Mouse (Mus musculus) left cerebral cortex, postnatal 10 days (tissue): Measurements from ENCODE around the gene Mitf. TPM values are rescaled to one million over a fixed set of nuclear protein-coding genes. Genes with fewer than 3 reads are reported as not detected.

ENCODE experiments used
- DNase-seq, 2 experiments: peaks; one replicate each; pipeline ENCODE4 v3.0.0; 2021 to 2022; ENCODE audit warnings: low spot score in 2 of 2, mixed read lengths in 1 of 2; ENCODE audit errors: extremely low spot score in 1 of 2
- intact Hi-C: fragments of 180-260 bp; cut with DNase I; formaldehyde crosslinking; loops from one replicate; pipeline ENCODE4 v1.15.1; 2025
- total RNA-seq, 2 experiments: library from RNA; stranded (reverse); gene quantifications; 2 replicates each; pipeline ENCODE4 v1.2.3; 2021

Mitf gene
- total RNA-seq, 2 experiments from 2014 or later = 3.2 to 3.6 TPM

GRCm38 (mm10) chr6:97869953-97870352, 63.1 kb downstream of the Mitf start:
- no peak for DNase-seq
- intact Hi-C loops = no loop called here

DNA sequence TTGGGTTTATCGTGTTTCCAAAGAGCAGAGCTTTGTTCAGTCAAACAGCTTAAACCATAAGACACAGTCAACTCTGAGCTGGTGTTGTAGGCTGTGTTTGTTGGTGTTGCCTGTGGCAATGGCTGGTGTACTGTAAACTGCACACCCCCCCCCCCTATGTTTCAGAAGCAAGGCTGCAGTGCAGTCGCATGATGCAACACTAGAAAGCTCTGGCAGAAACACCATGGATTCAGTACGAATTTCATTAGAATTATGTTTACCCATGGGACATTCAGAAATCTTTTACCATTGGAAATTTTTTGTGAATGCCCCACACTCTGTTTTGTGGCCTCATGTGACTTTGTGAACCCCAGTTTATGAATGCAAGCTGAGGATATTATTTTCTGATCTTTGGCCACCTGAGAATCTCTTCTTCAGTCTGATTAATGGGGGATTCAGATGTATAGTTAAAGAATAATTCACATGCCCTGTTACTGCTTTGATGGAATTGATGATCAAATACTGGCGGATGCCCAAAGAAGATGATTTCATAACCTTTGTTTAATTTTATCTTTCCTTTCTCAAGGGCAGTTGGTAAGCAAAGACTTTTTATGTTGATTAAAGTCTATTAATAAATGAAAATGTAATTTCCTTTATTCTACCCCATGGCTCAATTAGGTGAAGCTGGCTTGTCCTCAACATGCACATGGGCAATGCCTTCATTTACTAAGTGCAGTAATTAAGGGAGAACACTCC, 64.6 kb downstream of the Mitf start:
- intact Hi-C loops = no loop called here
- DNase-seq = no peak

DNA sequence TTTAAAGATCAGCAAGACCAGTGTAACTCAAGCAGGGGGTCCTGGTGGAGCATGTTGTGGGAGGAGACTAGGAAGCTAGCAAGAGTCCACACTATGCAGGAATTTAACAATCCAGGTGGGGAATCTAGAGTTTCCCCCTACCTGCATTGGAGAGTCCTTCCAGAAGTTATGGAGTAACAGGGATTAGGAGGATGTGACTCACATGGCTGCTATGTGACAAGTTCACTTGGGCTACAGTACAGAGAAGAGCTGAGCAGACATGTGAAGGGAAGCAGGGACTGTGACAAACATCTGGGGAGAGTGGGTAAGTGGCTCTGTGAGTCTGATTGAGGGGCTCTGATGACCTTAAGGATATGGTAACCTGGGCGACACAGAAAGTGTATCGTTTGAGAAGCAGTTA, 66.2 kb downstream of the Mitf start:
- intact Hi-C loops = no loop called here
- no peak for DNase-seq

DNA sequence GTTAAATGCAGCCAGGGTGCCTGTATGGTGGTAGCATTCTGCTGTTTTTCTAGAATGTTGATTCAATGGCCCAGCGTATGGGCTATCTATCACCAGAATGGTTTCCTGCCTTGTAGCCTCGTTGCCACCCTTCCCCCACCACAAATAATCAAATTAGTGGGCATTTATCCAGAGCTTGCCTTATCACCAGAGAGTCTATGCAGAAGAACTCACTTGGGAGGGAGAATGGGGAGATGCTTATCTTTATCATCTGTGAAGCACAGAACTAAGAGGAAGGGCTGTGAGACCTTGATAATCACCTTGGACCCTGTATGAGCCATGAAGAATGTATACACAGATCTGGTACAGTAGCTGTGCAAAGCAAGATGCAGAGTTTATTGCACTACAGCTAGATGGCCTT, 70.1 kb downstream of the Mitf start:
- intact Hi-C loops = no loop called here
- no peak for DNase-seq

DNA sequence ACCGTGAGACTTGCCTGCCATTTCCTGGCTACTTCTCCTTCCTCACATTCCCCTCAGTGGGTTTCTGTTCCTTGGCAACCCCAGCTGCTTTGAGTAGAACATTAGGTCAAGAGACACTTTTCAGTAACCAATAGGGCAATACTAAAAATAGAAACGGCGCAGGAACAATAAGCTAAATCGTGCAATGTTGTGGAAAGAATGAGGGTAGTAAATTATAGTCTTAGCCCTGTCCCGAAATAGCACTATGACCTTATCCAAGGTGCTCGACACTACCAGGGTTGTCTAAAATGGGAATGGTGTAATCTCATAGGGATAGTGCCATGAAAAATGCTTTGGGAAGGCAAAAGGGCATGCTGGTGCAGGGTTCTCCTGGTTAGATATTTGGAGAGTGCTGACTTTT, 70.6 kb downstream of the Mitf start:
- no peak for DNase-seq
- intact Hi-C loops = no loop called here

- no peak for DNase-seq
- intact Hi-C loops = no loop called here
Measured at GRCm38 (mm10) chr6:97880363-97880762, 73.5 kb downstream of the Mitf start.

DNA sequence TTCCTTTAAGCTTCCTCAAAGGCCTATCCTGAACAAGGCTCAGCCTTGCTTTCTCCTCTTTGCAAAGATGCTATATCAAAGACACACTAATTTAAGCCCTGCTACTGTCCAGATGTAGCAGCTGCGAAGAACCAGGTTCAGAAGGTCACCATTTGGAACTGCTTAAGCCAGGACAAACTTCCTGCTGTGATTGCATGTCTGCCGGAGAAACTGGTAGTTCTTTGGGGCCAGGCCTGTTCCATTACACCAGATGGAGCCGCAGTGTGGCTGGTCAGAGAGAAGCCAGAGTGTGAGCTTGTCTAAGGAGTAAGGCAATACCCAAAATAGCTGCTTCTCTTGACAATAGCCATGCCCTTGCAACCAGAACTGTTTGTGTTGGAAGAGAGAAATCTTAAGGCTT, 75.1 kb downstream of the Mitf start:
- DNase-seq = peak in 1 of 2 experiments; percentile 35
- intact Hi-C loops = no loop called here

- intact Hi-C loops = no loop called here
- DNase-seq = no peak
Measured at GRCm38 (mm10) chr6:97882931-97883330, 76.1 kb downstream of the Mitf start.

DNA sequence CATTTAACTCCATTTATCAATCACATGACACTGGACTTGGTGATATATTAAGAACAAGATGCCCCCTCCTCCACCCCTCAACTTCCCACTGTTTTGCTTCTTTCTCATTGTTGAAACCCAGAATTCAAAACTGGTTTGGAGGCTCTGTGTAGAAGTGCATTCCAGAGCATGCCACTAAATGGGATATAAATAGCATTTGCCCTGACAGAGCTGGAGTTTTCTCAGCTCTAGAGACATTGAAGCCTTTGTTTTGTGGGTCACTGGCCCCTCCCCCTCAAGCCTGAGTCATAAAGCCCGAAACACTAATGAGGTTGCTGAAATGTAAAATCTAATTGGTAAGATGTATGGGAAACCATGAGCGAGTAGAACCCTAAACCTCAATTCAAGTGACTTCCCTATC, 76.6 kb downstream of the Mitf start:
- DNase-seq = no peak
- intact Hi-C loops = no loop called here

DNA sequence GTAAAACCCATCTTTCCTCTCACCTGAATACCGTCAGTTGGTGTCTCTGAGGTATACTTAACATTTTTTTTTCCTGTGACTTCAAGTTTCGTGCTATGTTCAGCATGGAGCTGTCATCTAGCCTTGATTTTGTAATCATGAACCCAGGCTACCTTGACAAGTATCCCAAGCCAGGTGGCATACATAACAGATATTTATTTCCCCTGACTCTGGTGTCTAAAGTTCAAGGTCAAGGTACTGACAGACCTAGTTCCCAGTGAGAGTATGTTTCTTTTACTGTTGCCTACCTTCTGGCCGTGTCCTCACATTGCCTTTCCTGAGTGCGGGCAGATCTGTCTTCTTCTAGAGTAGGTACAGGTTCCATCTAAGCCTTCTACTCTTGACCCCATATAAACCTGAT, 78.1 kb downstream of the Mitf start:
- DNase-seq = no peak
- intact Hi-C loops = no loop called here

DNA sequence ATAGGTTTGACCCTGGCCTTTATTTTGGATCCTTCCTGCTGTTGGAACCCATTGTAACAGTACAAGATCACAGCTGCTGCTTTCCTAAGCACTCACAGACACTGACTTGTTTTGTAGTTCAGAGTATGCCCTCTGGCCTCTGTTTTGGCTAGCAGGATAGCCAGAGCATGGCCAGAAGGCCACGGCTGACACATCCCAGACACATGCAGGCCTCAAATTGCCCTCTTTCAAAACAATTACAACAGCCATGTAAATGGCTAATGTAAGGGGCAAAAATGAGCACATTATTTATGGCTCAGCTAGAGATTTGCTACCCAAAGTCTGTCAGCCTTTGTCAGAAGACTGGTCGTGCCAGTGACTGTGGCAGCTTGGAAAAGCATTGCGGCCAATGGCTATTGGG, 78.8 kb downstream of the Mitf start:
- intact Hi-C loops = no loop called here
- DNase-seq = no peak

DNA sequence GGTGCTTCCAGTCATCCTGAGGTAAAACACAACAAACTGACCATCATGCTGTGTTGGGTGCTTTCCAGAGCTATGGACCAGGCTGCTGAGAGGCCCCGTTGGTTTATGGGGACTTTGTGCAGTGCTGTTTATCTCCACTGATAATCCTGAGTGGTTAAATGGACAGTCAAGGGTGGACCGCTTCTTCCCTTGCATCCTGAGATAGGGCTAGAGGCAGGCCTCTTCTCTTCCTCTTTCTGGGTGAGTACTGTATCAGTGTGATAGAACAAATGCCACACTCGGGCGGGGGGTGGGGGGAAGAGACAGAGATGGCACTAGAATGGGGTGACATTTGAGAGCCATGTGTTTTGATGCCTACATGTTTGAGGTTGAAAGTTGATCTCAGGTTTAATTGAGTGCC, 81.0 kb downstream of the Mitf start:
- intact Hi-C loops = no loop called here
- no peak for DNase-seq

GRCm38 (mm10) chr6:97888596-97888995, 81.7 kb downstream of the Mitf start:
- intact Hi-C loops = no loop called here
- no peak for DNase-seq

- intact Hi-C loops = no loop called here
Measured at GRCm38 (mm10) chr6:97893546-97893945, 86.7 kb downstream of the Mitf start.

GRCm38 (mm10) chr6:97897191-97897590, 90.3 kb downstream of the Mitf start:
- intact Hi-C loops = no loop called here
- DNase-seq = no peak

More at GRCm38 (mm10) chr6:97893546-97893945, 86.7 kb downstream of the Mitf start:
- no peak for DNase-seq

- intact Hi-C loops = no loop called here
- no peak for DNase-seq
Measured at GRCm38 (mm10) chr6:97898085-97898484, 91.2 kb downstream of the Mitf start.

GRCm38 (mm10) chr6:97901561-97901960, 94.7 kb downstream of the Mitf start:
- intact Hi-C loops = no loop called here
- peak in 1 of 2 experiments; percentile 26 for DNase-seq

DNA sequence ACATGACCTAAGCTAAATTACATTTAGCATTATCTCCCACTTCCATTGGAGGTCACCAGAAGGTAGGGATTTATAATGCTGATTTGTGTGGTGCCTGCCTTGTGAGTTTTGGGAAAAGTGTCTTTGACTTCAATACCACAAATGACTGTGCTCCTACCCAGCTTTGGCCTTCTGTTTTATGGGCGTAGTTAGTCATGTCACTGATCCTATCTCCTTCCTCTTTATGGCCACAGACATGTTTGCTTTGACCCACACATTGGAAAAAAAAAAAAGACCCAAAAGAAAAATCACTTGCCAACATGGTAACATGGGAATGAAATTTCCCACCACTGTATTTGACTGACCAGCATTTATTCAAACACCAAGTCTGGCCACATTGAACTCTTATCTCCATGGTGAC, 95.4 kb downstream of the Mitf start:
- intact Hi-C loops = no loop called here
- no peak for DNase-seq

DNA sequence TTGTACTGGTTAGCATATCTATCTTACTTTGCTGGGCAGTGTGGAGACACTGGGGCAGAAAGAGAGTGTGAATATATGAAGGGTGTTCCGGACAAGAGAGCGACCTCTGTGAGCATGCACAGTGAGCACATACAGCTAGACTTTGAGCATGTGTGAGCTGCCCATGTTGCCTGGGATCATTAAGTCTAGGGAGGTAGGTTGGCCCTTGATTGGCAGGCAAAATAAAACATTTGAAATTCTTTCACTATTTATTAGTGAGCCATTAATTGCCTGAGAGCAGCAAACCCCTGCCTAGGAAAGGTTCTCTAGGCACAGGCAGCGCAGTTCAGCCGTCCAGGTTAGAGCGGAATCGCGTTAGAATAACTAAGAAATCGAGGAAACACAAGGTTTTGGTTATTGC, 107.9 kb downstream of the Mitf start:
- intact Hi-C loops = no loop called here
- DNase-seq = no peak

DNA sequence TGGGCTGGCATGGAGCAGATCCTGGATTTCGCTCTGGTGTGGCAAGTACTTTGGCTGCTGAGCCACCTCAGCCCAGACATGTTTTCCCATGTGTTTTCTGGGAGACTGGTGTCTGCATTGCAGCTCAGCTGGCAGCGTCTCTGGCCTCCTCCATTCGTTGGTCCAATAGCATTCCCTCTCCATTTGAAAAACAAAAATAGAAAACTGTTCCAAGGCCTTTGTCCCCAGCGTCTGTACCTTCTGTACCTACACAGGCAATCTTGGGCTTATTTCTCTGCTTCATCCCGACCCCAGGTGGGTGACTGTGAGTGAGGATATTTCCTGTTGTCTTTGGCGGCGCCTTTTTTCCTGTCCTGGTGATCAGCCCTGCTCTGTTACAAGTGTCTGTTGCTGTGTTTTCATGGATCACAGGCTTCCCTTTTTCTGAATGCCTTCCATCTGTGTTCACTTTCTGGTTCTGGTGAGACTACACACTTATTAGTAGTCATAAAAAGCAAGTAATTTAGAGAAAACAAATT, 109.6 kb downstream of the Mitf start:
- no peak for DNase-seq
- intact Hi-C loops = no loop called here

DNA sequence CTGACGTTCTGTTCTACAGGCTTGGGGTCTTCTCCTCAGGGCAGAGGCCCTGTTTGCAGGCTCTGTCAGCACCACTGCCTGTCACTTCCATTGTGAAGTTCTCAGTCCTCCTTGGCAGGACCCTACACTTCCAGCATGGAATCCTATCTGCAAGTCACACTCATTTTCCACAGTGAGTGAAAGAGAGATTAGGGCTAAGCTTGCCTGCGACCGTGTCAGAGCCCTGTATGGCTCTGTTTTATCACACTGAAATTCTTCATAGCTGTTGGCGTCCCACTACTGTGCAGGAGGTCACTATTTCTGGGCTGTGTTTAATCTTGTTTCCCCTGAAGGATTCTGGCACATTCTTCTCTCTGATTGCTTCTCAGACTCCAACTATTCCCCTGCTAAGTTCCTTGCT, 111.2 kb downstream of the Mitf start:
- intact Hi-C loops = no loop called here
- DNase-seq = no peak
